Mouse (Mus musculus) heart, embryonic 14.5 days (tissue): ENCODE data around the gene Svep1. TPM values are rescaled to one million over a fixed set of nuclear protein-coding genes. Genes with fewer than 3 reads are reported as not detected.

Source experiments
- ATAC-seq: fragments of 200-750 bp; cut with Nextera tagmentation; 2 replicates; pipeline ENCODE4 v1.8.0; 2017; ENCODE audit warnings: low read depth, moderate TSS enrichment; ENCODE audit not compliant: insufficient number of reproducible peaks, insufficient read depth, low FRiP score
- H3K27ac ChIP-seq, 2 experiments: fragments of 200-500 bp in 1 of 2; fragments of 300-500 bp in 1 of 2; sonication (generic) in 1 of 2; replicated peaks in 1 of 2; 2 replicates each; pipeline ENCODE4 v1.5.1; 2012 to 2014; ENCODE audit warnings: low read depth in 2 of 2, low read length in 2 of 2, control low read depth in 1 of 2, mild to moderate bottlenecking in 1 of 2, mixed read lengths in 1 of 2; ENCODE audit not compliant: control insufficient read depth in 1 of 2, insufficient read depth in 1 of 2
- H3K27me3 ChIP-seq: fragments of 300-500 bp; sonication (generic); 2 replicates; pipeline ENCODE4 v1.6.1; 2014; ENCODE audit warnings: mild to moderate bottlenecking, low read length, control low read depth; ENCODE audit not compliant: control insufficient read depth, insufficient read depth
- H3K36me3 ChIP-seq: fragments of 300-500 bp; sonication (generic); 2 replicates; pipeline ENCODE4 v1.6.1; 2014; ENCODE audit warnings: mild to moderate bottlenecking, control low read depth, low read length, mixed read lengths; ENCODE audit not compliant: control insufficient read depth, insufficient read depth
- H3K4me1 ChIP-seq, 2 experiments: fragments of 200-500 bp in 1 of 2; fragments of 300-500 bp in 1 of 2; sonication (generic) in 1 of 2; 2 replicates each; pipeline ENCODE4 v1.6.1; 2012 to 2014; ENCODE audit warnings: low read length in 2 of 2, control low read depth in 1 of 2, mixed read lengths in 1 of 2; ENCODE audit not compliant: control insufficient read depth in 2 of 2, insufficient read depth in 2 of 2
- H3K4me2 ChIP-seq: fragments of 300-500 bp; sonication (generic); 2 replicates; pipeline ENCODE4 v1.6.1; 2014; ENCODE audit warnings: mild to moderate bottlenecking, low read length
- H3K4me3 ChIP-seq, 2 experiments: fragments of 200-500 bp in 1 of 2; fragments of 300-500 bp in 1 of 2; sonication (generic) in 1 of 2; 2 replicates each; pipeline ENCODE4 v1.5.1; 2012 to 2014; ENCODE audit warnings: low read length in 2 of 2, mild to moderate bottlenecking in 2 of 2, control low read depth in 1 of 2, low read depth in 1 of 2, moderate library complexity in 1 of 2; ENCODE audit not compliant: control insufficient read depth in 1 of 2, insufficient read depth in 1 of 2
- H3K9ac ChIP-seq: fragments of 300-500 bp; sonication (generic); 2 replicates; pipeline ENCODE4 v1.6.1; 2014; ENCODE audit warnings: mild to moderate bottlenecking, low read length
- H3K9me3 ChIP-seq: fragments of 300-500 bp; sonication (generic); 2 replicates; pipeline ENCODE4 v1.6.1; 2016; ENCODE audit warnings: low read length, control low read depth; ENCODE audit not compliant: control insufficient read depth
- WGBS: fragments of 180-500 bp; shearing (Covaris S2); extraction: QIAGEN DNeasy Blood & Tissue Kit; methylation state at CpG from one replicate; pipeline ENCODE4 v1.1.7; 2014; 5-methylcytosine and 5-hydroxymethylcytosine counted together
- polyA plus RNA-seq: library from polyadenylated mRNA; unstranded; fragments of >200 nt; fragmentation: Nextera tagmentation; extraction: Ambion mirVana; gene quantifications from 2 replicates; pipeline ENCODE4 v1.2.1, GENCODE M21; 2014

Svep1 gene
- polyA plus RNA-seq, 1 experiment from 2014 or later: 2.8 TPM

DNA sequence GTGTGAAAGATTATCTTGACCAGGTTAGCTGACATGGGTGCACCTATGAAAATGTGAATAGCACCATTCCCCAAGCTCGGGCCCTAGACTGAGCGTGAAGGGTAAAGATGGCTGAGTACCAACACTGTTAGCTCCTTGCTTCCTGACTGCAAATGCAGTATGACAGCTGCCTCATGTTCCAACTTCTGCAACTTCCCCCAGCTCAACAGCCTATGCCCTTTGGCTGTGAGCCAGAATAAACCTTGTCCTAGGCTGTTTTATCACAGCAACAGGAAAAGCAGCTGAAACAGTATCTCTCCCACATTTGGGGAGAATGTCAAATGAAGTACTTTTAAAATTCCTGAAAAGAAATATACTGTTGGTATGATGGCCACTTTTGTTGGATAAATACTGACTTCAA lies 10.7 kb downstream of the Svep1 start:
- H3K27me3 ChIP-seq: 0 out of 2 replicates have a peak, but pooled peaks cover 6% of the 10 kb centered on the region
- no peaks in the 10 kb centered on the region for H3K4me1 ChIP-seq
- no peak overlapping the region for H3K9ac ChIP-seq
- H3K27ac ChIP-seq: peak overlapping the region in 1 of 2 experiments; percentile 29; a peak in 1 of 4 replicates
- no peak overlapping the region for H3K4me3 ChIP-seq
- H3K9me3 ChIP-seq: peaks cover 11% of the 10 kb centered on the region
- H3K36me3 ChIP-seq: no peaks in the 10 kb centered on the region
- H3K4me2 ChIP-seq: no peak overlapping the region
- no peak for ATAC-seq
- WGBS: 65% methylated on average over 2 of the region's 2 CpGs

DNA sequence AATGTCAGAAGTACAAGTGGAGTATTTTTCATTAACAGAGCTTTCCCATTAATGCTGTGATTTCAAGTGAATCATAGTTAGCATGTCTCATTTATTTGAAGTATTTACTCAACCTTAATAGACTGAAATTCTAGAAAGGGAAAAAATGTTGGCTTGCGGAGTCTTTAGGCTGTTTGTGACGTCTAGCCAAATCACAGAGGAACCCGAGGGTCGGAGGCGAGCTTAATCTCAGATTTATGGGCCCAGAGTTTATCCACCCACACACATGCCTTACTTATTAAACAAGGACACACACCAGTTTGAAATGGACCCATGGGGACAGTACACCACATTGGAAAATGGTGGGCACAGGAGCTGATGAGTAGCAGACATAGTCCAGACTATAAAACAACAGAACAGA lies 17.4 kb downstream of the Svep1 start:
- H3K4me3 ChIP-seq: no peak overlapping the region
- 73% methylated on average over 5 of the region's 5 CpGs for WGBS
- ATAC-seq: no peak
- H3K4me2 ChIP-seq: no peak overlapping the region
- no peaks in the 10 kb centered on the region for H3K9me3 ChIP-seq
- H3K9ac ChIP-seq: no peak overlapping the region
- H3K27ac ChIP-seq: no peak overlapping the region
- no peaks in the 10 kb centered on the region for H3K4me1 ChIP-seq
- H3K27me3 ChIP-seq: no peaks in the 10 kb centered on the region
- no peaks in the 10 kb centered on the region for H3K36me3 ChIP-seq

DNA sequence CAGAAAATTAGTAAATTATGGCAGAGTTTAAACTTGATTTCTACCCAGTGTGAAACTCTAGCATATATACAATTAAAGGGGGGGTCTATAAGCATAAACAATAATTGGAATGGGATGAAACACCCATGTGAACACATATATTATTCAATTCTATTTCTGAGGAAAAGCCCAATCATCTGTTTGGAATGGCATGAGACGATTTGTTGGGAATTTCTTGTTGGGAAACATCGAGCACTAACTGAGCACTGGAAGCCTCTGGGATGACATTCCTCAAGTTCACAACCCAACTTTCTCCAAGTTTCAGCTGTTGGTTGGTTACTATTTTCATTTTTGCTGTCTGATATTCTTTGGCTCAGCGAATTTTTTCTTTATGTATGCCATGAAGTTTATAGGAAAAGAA lies 21.3 kb downstream of the Svep1 start:
- no peak overlapping the region for H3K9ac ChIP-seq
- H3K36me3 ChIP-seq: no peaks in the 10 kb centered on the region
- ATAC-seq: no peak
- H3K9me3 ChIP-seq: no peaks in the 10 kb centered on the region
- H3K4me3 ChIP-seq: no peak overlapping the region
- no peak overlapping the region for H3K27ac ChIP-seq
- H3K4me1 ChIP-seq: no peaks in the 10 kb centered on the region
- no peaks in the 10 kb centered on the region for H3K27me3 ChIP-seq
- no peak overlapping the region for H3K4me2 ChIP-seq
- 64% methylated on average over 3 of the region's 3 CpGs for WGBS

DNA sequence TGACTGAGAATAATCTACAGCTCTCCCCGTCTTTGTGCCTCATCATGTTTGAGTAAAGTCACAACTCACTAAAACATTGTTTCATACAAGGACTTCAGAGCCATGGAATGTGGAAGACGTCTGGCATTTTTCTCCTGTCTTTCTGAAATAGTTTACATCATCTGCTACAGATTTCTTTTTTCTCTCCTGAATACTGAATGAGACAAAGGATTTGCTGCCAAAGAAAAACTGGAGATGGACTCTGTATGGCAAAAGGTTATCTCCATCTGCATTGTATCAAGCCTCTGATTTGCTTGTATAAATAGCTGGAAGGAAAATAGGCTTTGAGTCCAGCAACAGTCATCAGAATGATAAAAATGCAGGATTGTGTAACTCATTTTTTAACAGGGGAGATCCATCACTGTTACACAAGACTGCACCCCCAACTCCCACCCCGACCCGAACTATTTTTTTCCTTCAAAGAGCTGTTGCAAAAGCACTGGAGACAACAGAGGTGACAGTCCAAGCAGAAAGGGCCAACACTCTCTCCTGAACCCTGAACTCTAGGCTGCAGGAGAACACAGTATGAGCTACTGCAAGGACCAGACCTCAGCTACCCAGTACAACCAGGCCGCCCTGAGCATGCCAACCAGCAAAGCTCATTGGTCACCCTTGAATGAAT lies 21.8 kb downstream of the Svep1 start:
- H3K36me3 ChIP-seq: no peaks in the 10 kb centered on the region
- no peak overlapping the region for H3K4me3 ChIP-seq
- H3K9me3 ChIP-seq: no peaks in the 10 kb centered on the region
- no peak for ATAC-seq
- H3K27ac ChIP-seq: no peak overlapping the region
- H3K4me1 ChIP-seq: no peaks in the 10 kb centered on the region
- H3K4me2 ChIP-seq: no peak overlapping the region
- H3K9ac ChIP-seq: no peak overlapping the region
- H3K27me3 ChIP-seq: no peaks in the 10 kb centered on the region
- WGBS: 54% methylated on average over 5 of the region's 5 CpGs

DNA sequence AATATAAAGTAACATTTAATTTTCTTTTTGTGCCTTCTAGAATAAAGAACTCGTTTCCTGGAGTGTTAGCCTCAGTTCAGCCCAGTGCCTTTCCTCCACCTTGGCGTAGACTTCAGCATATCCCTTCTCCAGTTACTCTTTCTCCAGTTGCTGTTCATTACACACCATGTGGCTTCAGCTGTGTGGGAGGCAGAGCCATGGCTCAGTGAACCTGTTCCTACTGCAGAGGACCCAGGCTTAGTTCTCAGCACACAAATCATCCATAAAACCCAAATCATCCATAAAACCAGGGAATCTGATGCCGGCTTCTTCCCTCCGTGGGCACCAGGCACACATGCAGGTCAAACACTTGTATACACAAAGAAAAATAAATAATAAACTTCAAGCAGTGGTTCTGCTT lies 22.8 kb downstream of the Svep1 start:
- Histone ChIP-seq H3K9ac (no peak overlapping the region), H3K27me3 (no peaks in the 10 kb centered on the region), H3K36me3 (no peaks in the 10 kb centered on the region), H3K27ac (no peak overlapping the region), H3K4me2 (no peak overlapping the region), H3K9me3 (no peaks in the 10 kb centered on the region), H3K4me1 (no peaks in the 10 kb centered on the region; a peak in 1 of 4 replicates), H3K4me3 (no peak overlapping the region)
- ATAC-seq: no peak
- 89% methylated on average over 4 of the region's 4 CpGs for WGBS

DNA sequence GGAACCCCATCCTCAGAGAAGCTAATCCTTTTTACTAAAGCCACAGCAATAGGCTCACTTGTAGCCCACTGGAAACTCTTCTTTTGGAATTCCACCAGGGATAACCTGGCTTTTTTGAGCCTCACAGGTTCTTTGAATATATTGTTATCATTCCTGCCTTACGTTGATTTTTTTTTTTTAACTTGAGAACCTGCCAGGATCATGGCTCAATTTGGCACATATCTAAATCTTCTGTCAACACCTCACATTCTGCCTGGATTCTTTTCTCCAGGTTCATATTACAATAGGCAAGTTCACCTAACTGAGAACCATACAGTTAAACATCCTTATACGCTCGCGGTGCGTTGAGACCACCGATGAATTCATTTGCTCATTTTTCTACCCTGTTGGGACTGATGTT lies 28.2 kb downstream of the Svep1 start:
- H3K9me3 ChIP-seq: no peaks in the 10 kb centered on the region
- H3K36me3 ChIP-seq: no peaks in the 10 kb centered on the region
- 55% methylated on average over 6 of the region's 6 CpGs for WGBS
- no peaks in the 10 kb centered on the region for H3K27me3 ChIP-seq
- ATAC-seq: no peak
- no peak overlapping the region for H3K4me3 ChIP-seq
- no peak overlapping the region for H3K27ac ChIP-seq
- H3K4me1 ChIP-seq: peaks cover 0 to 12% of the 10 kb centered on the region in 2 experiments; a peak in 3 of 4 replicates
- 0 out of 2 replicates have a peak overlapping the region, but pooled peaks have one; percentile 6 for H3K4me2 ChIP-seq
- no peak overlapping the region for H3K9ac ChIP-seq

DNA sequence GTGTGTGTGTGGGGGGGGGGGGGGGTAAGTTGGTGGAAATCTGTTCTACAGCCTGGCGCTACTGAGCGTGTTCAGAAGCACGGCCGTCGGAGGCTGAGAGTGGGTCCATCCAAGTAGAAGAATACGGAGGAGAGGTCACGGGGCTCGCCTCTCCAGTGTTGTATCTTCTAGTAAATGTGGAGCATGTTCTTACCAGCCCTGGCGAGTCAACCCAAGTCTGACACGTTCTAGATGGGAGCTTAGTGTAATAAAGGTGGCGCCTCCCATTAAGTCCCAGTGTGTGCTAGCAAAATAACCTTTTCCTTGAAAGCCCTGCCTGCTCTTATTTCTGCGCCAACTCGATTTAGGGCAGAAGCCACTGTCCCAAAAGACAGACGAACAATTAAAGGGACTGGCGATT lies 29.4 kb downstream of the Svep1 start:
- 82% methylated on average over 15 of the region's 15 CpGs for WGBS
- H3K9me3 ChIP-seq: no peaks in the 10 kb centered on the region
- H3K4me2 ChIP-seq: no peak overlapping the region
- no peak overlapping the region for H3K27ac ChIP-seq
- H3K9ac ChIP-seq: no peak overlapping the region
- H3K36me3 ChIP-seq: no peaks in the 10 kb centered on the region
- peaks cover 0 to 12% of the 10 kb centered on the region in 2 experiments; a peak in 3 of 4 replicates for H3K4me1 ChIP-seq
- ATAC-seq: no peak
- no peak overlapping the region for H3K4me3 ChIP-seq
- H3K27me3 ChIP-seq: no peaks in the 10 kb centered on the region

DNA sequence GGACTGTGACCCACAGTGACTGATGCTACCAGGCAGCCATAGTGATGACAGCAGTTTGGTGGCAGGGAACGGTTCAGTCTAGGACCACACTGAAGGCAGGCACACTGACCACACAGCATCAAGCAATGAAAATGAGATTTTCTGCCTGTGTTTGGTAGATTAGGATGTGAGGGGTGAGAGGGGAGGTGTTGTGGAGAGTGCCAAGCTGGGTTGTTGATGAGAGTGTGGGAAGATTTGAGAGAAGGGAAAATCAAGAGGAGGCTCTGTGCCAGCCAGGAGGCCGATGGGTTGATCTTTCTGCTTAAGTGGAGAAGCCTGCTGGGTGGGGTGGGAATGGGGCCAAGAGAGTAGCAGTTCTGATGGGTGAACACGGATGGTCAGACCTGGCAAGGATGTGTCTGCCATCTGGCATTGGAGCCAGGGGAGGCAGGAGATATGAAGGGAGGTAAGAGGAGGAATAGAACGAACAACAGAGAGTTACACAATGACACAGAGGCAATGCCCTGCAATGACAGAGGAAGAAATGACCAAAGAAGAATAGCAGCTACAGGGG lies 32.1 kb downstream of the Svep1 start:
- Histone ChIP-seq H3K4me2 (no peak overlapping the region), H3K27me3 (no peaks in the 10 kb centered on the region), H3K4me1 (peaks cover 0 to 12% of the 10 kb centered on the region in 2 experiments; a peak in 3 of 4 replicates), H3K36me3 (no peaks in the 10 kb centered on the region), H3K9me3 (no peaks in the 10 kb centered on the region), H3K9ac (no peak overlapping the region), H3K4me3 (no peak overlapping the region), H3K27ac (no peak overlapping the region)
- 61% methylated on average over 4 of the region's 4 CpGs for WGBS
- no peak for ATAC-seq
